Comparison of ENCODE assay signal across 9 mouse cellular contexts in the genomic region with DNA sequence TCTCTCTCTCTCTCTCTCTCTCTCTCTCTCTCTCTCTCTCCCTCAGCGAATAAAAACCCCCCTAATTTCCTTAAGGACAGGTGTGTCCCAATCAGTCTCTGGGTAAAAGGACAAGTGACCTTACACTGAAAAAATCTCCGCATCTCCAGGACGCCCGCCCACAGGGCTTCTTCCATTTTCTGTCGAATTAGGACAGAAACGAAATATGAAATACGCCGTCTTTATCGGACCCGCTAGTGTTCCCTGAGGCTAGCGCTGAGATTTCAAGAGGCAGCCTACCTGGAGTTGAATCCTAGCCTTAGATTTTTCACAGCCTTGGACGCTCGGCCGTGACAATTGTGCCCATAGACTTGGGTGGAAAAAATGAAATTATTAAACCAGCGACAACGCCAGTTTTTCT. TPM values are rescaled to one million over a fixed set of nuclear protein-coding genes. Genes with fewer than 3 reads are reported as not detected.
DNase-seq lines count a peak whose midpoint lies in the region; ATAC-seq and TF ChIP-seq lines count a peak whose summit lies in the region.
"Had no signal": no experiment of that assay in that cellular context is flagged by ENCODE, and none has a peak within 500 bp of the region (broad histone marks: within the 10 kb centered on the region; RNA-seq: fewer than 3 reads in every experiment).

No protein-coding gene starts in this region.

- no peak for ATAC-seq in liver, embryonic 12.5 days
- no peak for ATAC-seq in neural tube, embryonic 13.5 days (ENCODE audit: low read depth)
- ATAC-seq in megakaryocyte-erythroid progenitor cell, adult 5-6 weeks (replicated peaks; ENCODE audit: low FRiP score, low TSS enrichment, poor library complexity, severe bottlenecking), result no peak

- WGBS in forebrain, embryonic 10.5 days, result 22% methylated on average over 16 of the region's 16 CpGs
- WGBS in liver, embryonic 12.5 days (ENCODE audit: insufficient replicate concordance), result 16% methylated on average over 15 of the region's 16 CpGs
- WGBS in neural tube, embryonic 13.5 days, result 16% methylated on average over 15 of the region's 16 CpGs

- no peak for TF ChIP-seq CTCF in ES-Bruce4 (IDR thresholded peaks at IDR 0.05; ENCODE audit: low read depth, low read length)

- H3K9me3 ChIP-seq in ES-Bruce4 (replicated peaks; ENCODE audit: control insufficient read depth, insufficient read depth, low read length, poor library complexity, severe bottlenecking), result no peaks in the 10 kb centered on the region
- no peaks in the 10 kb centered on the region for H3K9me3 ChIP-seq in forebrain, embryonic 10.5 days
- no peaks in the 10 kb centered on the region for H3K9me3 ChIP-seq in liver, embryonic 12.5 days (replicated peaks)
- no peaks in the 10 kb centered on the region for H3K9me3 ChIP-seq in neural tube, embryonic 13.5 days

- H3K4me3 ChIP-seq in ES-Bruce4 (ENCODE audit: low read depth, low read length), result peak overlapping the region; percentile 46; the same call in 1 of the 2 replicates
- H3K4me3 ChIP-seq in forebrain, embryonic 10.5 days, result peak overlapping the region; percentile 62
- H3K4me3 ChIP-seq in liver, embryonic 12.5 days, result peak overlapping the region; percentile 36
- peak overlapping the region; percentile 60 for H3K4me3 ChIP-seq in neural tube, embryonic 13.5 days

- TF ChIP-seq EP300 in ES-Bruce4 (IDR thresholded peaks at IDR 0.05; ENCODE audit: insufficient read depth, low read depth, low read length), result no peak

- H3K36me3 ChIP-seq in ES-Bruce4 (ENCODE audit: control insufficient read depth, insufficient read depth, low read length, poor library complexity, severe bottlenecking), result no peaks in the 10 kb centered on the region
- H3K36me3 ChIP-seq in forebrain, embryonic 10.5 days (replicated peaks), result no peaks in the 10 kb centered on the region
- H3K36me3 ChIP-seq in liver, embryonic 12.5 days, result no peaks in the 10 kb centered on the region
- H3K36me3 ChIP-seq in neural tube, embryonic 13.5 days, result no peaks in the 10 kb centered on the region

- H3K27ac ChIP-seq in ES-Bruce4 (ENCODE audit: insufficient read depth, low read length), result no peak overlapping the region
- H3K27ac ChIP-seq in forebrain, embryonic 10.5 days, result no peak overlapping the region
- H3K27ac ChIP-seq in liver, embryonic 12.5 days, result no peak overlapping the region
- H3K27ac ChIP-seq in neural tube, embryonic 13.5 days (replicated peaks), result no peak overlapping the region

- H3K9ac ChIP-seq in ES-Bruce4 (ENCODE audit: low read depth, poor library complexity, severe bottlenecking), result no peak overlapping the region
- H3K9ac ChIP-seq in liver, embryonic 12.5 days, result no peak overlapping the region
- no peak overlapping the region for H3K9ac ChIP-seq in neural tube, embryonic 13.5 days

- peak; percentile 5 to 24 for DNase-seq in cerebellum, adult 18-20 months
- no peak for DNase-seq in cerebellum, adult 9-10 months
- DNase-seq in forebrain, embryonic 10.5 days (ENCODE audit: extremely low spot score, low spot score), result peak; percentile 23
- peak; percentile 60 for DNase-seq in induced T-regulatory cell, adult 2 months (ENCODE audit: low read depth)

- H3K27me3 ChIP-seq in ES-Bruce4 (ENCODE audit: control insufficient read depth, insufficient read depth, low read length, poor library complexity, severe bottlenecking), result peaks cover 3% of the 10 kb centered on the region
- peaks cover 96% of the 10 kb centered on the region for H3K27me3 ChIP-seq in forebrain, embryonic 10.5 days (ENCODE audit: poor library complexity, severe bottlenecking)
- H3K27me3 ChIP-seq in liver, embryonic 12.5 days (replicated peaks), result peaks cover 60% of the 10 kb centered on the region
- H3K27me3 ChIP-seq in neural tube, embryonic 13.5 days, result peaks cover 80% of the 10 kb centered on the region

- peak overlapping the region; percentile 71 for H3K4me2 ChIP-seq in liver, embryonic 12.5 days
- H3K4me2 ChIP-seq in neural tube, embryonic 13.5 days, result peak overlapping the region; percentile 49

- peaks cover 1% of the 10 kb centered on the region for H3K4me1 ChIP-seq in ES-Bruce4 (ENCODE audit: control insufficient read depth, insufficient read depth, low read length)
- peaks cover 7% of the 10 kb centered on the region for H3K4me1 ChIP-seq in forebrain, embryonic 10.5 days
- peaks cover 11% of the 10 kb centered on the region for H3K4me1 ChIP-seq in liver, embryonic 12.5 days
- H3K4me1 ChIP-seq in neural tube, embryonic 13.5 days (replicated peaks), result 0 out of 2 replicates have a peak, but pooled peaks cover 9% of the 10 kb centered on the region

- TF ChIP-seq POLR2A in ES-Bruce4 (IDR thresholded peaks at IDR 0.05; ENCODE audit: insufficient read depth, low read length), result no peak

RNA-seq across cellular contexts. Expression of a gene that starts 0.5 kb away (rescaled TPM):
- not detected in 2 replicates for polyA plus RNA-seq in ES-Bruce4 (2011; ENCODE audit: insufficient read depth, insufficient read length, low read depth, missing spikeins)
- polyA plus RNA-seq in forebrain, embryonic 10.5 days (2016; fragmentation: Nextera tagmentation; extraction: Ambion mirVana), result 0.14 TPM in 1 of 2 replicates, not detected in the other
- polyA plus RNA-seq in liver, embryonic 12.5 days (2016; fragmentation: Nextera tagmentation; extraction: Ambion mirVana), result 0.05 TPM in 1 of 2 replicates, not detected in the other
- polyA plus RNA-seq in neural tube, embryonic 13.5 days (2015; fragmentation: Nextera tagmentation; extraction: Ambion mirVana), result not detected in 2 replicates
- 0.31 TPM in 1 of 2 replicates, not detected in the other for total RNA-seq in megakaryocyte-erythroid progenitor cell, adult 5-6 weeks (2014; fragmentation: Nextera tagmentation)
- not detected in 2 replicates for total RNA-seq in megakaryocyte-erythroid progenitor cell, adult 5-6 weeks (2017)
- total RNA-seq: gastrocnemius, postnatal 36 days had no signal

RNA-seq across cellular contexts. Expression of a gene that starts 0.9 kb away (rescaled TPM):
- 36.4 and 38.0 TPM in 2 replicates for polyA plus RNA-seq in ES-Bruce4 (2011; ENCODE audit: insufficient read depth, insufficient read length, low read depth, missing spikeins)
- 112 and 119 TPM in 2 replicates for polyA plus RNA-seq in forebrain, embryonic 10.5 days (2016; fragmentation: Nextera tagmentation; extraction: Ambion mirVana)
- 59.6 and 64.4 TPM in 2 replicates for polyA plus RNA-seq in liver, embryonic 12.5 days (2016; fragmentation: Nextera tagmentation; extraction: Ambion mirVana)
- 122 and 139 TPM in 2 replicates for polyA plus RNA-seq in neural tube, embryonic 13.5 days (2015; fragmentation: Nextera tagmentation; extraction: Ambion mirVana)
- total RNA-seq in megakaryocyte-erythroid progenitor cell, adult 5-6 weeks (2014; fragmentation: Nextera tagmentation), result 26.4 and 35.8 TPM in 2 replicates
- 18.4 and 31.8 TPM in 2 replicates for total RNA-seq in megakaryocyte-erythroid progenitor cell, adult 5-6 weeks (2017)
